Mouse (Mus musculus): ENCODE data around the gene Synj1. TPM values are rescaled to one million over a fixed set of nuclear protein-coding genes. Genes with fewer than 3 reads are reported as not detected.

Synj1 gene
- polyA plus RNA-seq, 1 experiment = 51.6 TPM

- DNase-seq = no peak
- no peaks in the 10 kb centered on the region for H3K4me1 ChIP-seq (replicated peaks; ENCODE audit: control insufficient read depth, insufficient read depth, low read length)
- H3K27me3 ChIP-seq (ENCODE audit: control insufficient read depth, insufficient read depth, low read length) = no peaks in the 10 kb centered on the region
- TF ChIP-seq CTCF (IDR thresholded peaks at IDR 0.05; ENCODE audit: borderline replicate concordance, control insufficient read depth, extremely low read depth, insufficient read depth, low read length, poor library complexity) (no peak), POLR2A (IDR thresholded peaks at IDR 0.05; ENCODE audit: control insufficient read depth, extremely low read depth, insufficient read depth, low read length, poor library complexity) (no peak)
- 11% methylated on average over 8 of the region's 8 CpGs for WGBS
- no peaks in the 10 kb centered on the region for H3K36me3 ChIP-seq (ENCODE audit: control insufficient read depth, insufficient read depth, low read length)
- no peak overlapping the region for H3K27ac ChIP-seq (ENCODE audit: control insufficient read depth, insufficient read depth, low read length)
- no peak overlapping the region for H3K4me3 ChIP-seq (ENCODE audit: control insufficient read depth, insufficient read depth, low read length)
These were observed 119.0 kb downstream of the Synj1 start for GRCm38 (mm10) chr16:90892081-90892480.

GRCm38 (mm10) chr16:90891601-90892000 is 119.5 kb downstream of the Synj1 start:
- no peaks in the 10 kb centered on the region for H3K4me1 ChIP-seq (replicated peaks; ENCODE audit: control insufficient read depth, insufficient read depth, low read length)
- no peak for DNase-seq
- WGBS = 62% methylated on average over 14 of the region's 14 CpGs
- H3K4me3 ChIP-seq (ENCODE audit: control insufficient read depth, insufficient read depth, low read length) = no peak overlapping the region
- TF ChIP-seq CTCF (IDR thresholded peaks at IDR 0.05; ENCODE audit: borderline replicate concordance, control insufficient read depth, extremely low read depth, insufficient read depth, low read length, poor library complexity) (no peak), POLR2A (IDR thresholded peaks at IDR 0.05; ENCODE audit: control insufficient read depth, extremely low read depth, insufficient read depth, low read length, poor library complexity) (no peak)
- H3K27me3 ChIP-seq (ENCODE audit: control insufficient read depth, insufficient read depth, low read length) = no peaks in the 10 kb centered on the region
- no peaks in the 10 kb centered on the region for H3K36me3 ChIP-seq (ENCODE audit: control insufficient read depth, insufficient read depth, low read length)
- no peak overlapping the region for H3K27ac ChIP-seq (ENCODE audit: control insufficient read depth, insufficient read depth, low read length)

- Histone ChIP-seq H3K36me3 (ENCODE audit: control insufficient read depth, insufficient read depth, low read length) (no peaks in the 10 kb centered on the region), H3K4me1 (replicated peaks; ENCODE audit: control insufficient read depth, insufficient read depth, low read length) (no peaks in the 10 kb centered on the region), H3K27ac (ENCODE audit: control insufficient read depth, insufficient read depth, low read length) (no peak overlapping the region), H3K27me3 (ENCODE audit: control insufficient read depth, insufficient read depth, low read length) (no peaks in the 10 kb centered on the region), H3K4me3 (ENCODE audit: control insufficient read depth, insufficient read depth, low read length) (no peak overlapping the region)
- no peak for DNase-seq
- WGBS = 84% methylated on average over 9 of the region's 9 CpGs
- TF ChIP-seq CTCF (IDR thresholded peaks at IDR 0.05; ENCODE audit: borderline replicate concordance, control insufficient read depth, extremely low read depth, insufficient read depth, low read length, poor library complexity) = no peak
- TF ChIP-seq POLR2A (IDR thresholded peaks at IDR 0.05; ENCODE audit: control insufficient read depth, extremely low read depth, insufficient read depth, low read length, poor library complexity) = no peak
These were observed 120.4 kb downstream of the Synj1 start for GRCm38 (mm10) chr16:90890683-90891082.

Other genes with a start within 250 kb of the Synj1 start
- gene Urb1, start 200.9 kb downstream of the Synj1 start, polyA plus RNA-seq (2012; rRNA removed) = 9.3 and 10.3 TPM in 2 replicates
- gene Eva1c, start 184.6 kb downstream of the Synj1 start, polyA plus RNA-seq (2012; rRNA removed) = 2.0 TPM in 2 replicates
- gene Cfap298, start 76.2 kb downstream of the Synj1 start, polyA plus RNA-seq (2012; rRNA removed) = 20.7 and 25.3 TPM in 2 replicates
- gene Paxbp1, start 33.2 kb upstream of the Synj1 start, polyA plus RNA-seq (2012; rRNA removed) = 30.6 and 32.9 TPM in 2 replicates
- 0.33 and 1.1 TPM in 2 replicates for gene 4932438H23Rik, start 83.8 kb upstream of the Synj1 start, polyA plus RNA-seq (2012; rRNA removed)
- gene Olig2, start 214.1 kb upstream of the Synj1 start, polyA plus RNA-seq (2012; rRNA removed) = 0.11 and 0.12 TPM in 2 replicates

Data from thymus, adult 2 months (tissue).